Mouse (Mus musculus): ENCODE results near the gene Egfem1.

DNA sequence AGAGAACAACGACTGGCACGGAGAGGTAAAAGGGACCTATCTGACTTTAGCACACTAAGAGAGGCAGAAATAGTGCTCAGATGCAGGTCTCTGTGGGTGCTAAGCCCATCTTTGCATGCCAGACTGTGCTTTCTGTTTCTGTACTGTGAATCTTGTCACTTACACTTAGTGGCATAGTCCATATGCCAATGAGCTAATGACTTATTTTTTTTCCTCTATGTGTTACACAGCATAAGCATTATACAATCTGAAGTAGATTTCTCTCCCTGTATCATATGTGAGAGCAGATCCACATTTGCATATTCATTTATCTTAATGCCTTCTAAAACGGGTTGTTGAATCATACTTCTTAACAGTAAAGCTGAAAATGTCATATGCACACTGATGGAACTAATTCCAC lies 317.2 kb downstream of the Egfem1 start:
- TF ChIP-seq CTCF (IDR thresholded peaks at IDR 0.05; ENCODE audit: low read depth), result no peak
- no peak for TF ChIP-seq EP300 (IDR thresholded peaks at IDR 0.05; ENCODE audit: low read depth)
